Mouse (Mus musculus) megakaryocyte, adult 5-6 weeks (primary cell): ENCODE measurements around the gene Treml2. TPM values are rescaled to one million over a fixed set of nuclear protein-coding genes. Genes with fewer than 3 reads are reported as not detected.
A peak's percentile ranks its signal among the peaks of the same experiment; 100 is the strongest.

Source experiments
- ATAC-seq: 2 replicates; pipeline ENCODE4 v1.8.0; 2016; ENCODE audit warnings: mild to moderate bottlenecking, inconsistent platforms; ENCODE audit not compliant: poor library complexity, severe bottlenecking
- total RNA-seq, 2 experiments: library from RNA; stranded (forward) in 1 of 2; stranded (reverse) in 1 of 2; fragments of 153-499, 151-499 nt in 1 of 2; fragments of 221-1000, 200-1000 nt in 1 of 2; gene quantifications; 2 replicates each; pipeline versions ENCODE4 v1.2.3 to v1.2.4; 2015 to 2017

The Treml2 gene
- total RNA-seq, 2 experiments from 2014 or later: 45.3 to 48.1 TPM

GRCm38 (mm10) chr17:48287276-48287675 is 12.0 kb upstream of the Treml2 start:
- ATAC-seq: peak; percentile 24; the same call in 1 of the 2 replicates

DNA sequence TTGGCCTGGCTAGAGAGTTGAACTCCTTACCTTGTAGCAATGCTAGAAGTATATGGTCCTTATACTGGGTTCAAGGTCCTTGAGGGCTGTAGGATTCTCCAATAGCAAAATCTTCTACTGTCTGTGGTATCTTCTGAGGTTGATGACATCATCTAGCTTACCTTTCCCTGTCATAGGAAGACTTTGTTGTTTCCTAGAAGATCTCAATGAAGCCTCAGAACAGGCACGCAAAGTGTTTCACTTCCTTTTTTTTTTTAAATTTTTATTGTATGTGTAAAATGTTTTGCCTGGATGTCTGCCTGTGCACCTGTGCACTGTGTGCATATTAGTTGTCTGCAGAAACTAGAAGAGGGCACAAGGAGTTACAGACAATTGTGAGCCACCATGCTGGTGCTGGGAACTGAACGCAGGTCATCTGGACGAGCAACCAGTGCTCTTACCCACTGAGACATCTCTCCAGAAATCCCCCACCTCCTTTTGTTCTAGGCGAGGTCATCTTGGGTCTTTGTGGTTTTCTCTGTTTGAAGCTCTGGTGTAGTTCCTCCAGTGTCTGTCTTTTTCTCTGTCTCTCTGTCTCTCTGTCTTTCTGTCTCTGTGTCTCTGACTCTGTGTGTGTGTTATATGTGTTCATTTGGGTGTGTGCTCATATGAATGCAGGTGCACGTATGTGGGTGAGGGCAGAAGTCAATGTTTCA is 5.7 kb upstream of the Treml2 start:
- peak; percentile 45 for ATAC-seq

- 0 out of 2 replicates have a peak, but pooled peaks have one; percentile 2 for ATAC-seq
Measured at GRCm38 (mm10) chr17:48299756-48300155, 458 bp downstream of the Treml2 start.

DNA sequence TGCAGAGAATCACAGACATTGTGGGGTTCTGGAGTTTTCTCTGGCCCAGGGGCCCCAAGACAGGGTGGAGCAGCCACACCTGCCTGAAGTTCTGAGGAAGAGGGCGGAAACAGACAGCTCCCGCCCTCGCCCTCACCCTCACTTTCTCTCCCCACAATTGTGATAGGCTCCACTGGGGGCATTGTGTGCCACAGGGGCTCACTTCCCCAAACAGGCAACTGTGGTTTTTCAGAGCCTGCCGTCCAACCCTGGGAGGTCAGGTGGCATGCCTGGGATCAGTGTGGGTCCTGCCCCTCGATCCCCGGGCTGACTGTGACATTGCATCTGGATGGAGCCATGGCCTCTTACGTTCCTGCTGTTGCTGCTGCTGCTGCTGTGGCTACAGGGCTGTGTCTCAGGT is 901 bp downstream of the Treml2 start:
- ATAC-seq: peak; percentile 84

- peak; percentile 71 for ATAC-seq
Measured at GRCm38 (mm10) chr17:48300861-48301260, 1.6 kb downstream of the Treml2 start.

GRCm38 (mm10) chr17:48301792-48302191 is 2.5 kb downstream of the Treml2 start:
- ATAC-seq: no peak

GRCm38 (mm10) chr17:48312124-48312523 is 12.8 kb downstream of the Treml2 start:
- no peak for ATAC-seq

DNA sequence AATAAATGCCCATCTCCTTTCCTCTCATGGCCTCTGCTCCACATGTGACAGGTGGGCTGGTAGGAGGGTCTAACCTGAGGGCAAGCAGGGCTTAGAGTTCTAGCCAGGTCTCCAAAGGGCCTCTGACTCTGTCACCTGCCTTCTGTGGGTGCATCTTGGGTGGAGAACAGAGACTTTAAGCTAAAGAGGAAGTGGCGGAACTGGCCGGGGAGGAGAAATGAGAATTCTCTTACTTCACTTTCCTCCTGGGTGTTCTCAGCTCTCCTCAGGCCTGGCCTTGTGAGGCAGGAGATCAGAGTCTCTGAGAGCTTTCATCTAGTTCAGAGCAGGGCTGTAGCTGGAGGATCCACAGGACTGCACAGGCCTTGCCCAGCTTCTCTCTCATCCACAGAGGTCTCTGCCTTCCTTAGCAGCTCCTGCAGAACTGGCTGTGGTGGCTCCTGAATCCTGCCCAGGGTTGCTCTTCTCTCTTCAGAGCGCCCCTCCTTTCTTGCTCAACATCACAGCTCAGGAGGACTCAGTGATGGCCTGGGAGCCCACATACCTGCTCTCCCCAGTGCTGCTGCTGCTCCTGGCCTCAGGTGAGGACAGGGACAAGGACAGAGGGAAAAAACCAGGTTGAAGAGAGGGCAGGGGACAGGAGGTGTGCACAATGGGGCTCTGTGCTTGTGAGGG is 16.7 kb downstream of the Treml2 start, which contains the start of gene B430306N03Rik:
TSS of gene B430306N03Rik (plus strand) at position 237 of the 675 bp plus-strand sequence.
- ATAC-seq: peak; percentile 84

DNA sequence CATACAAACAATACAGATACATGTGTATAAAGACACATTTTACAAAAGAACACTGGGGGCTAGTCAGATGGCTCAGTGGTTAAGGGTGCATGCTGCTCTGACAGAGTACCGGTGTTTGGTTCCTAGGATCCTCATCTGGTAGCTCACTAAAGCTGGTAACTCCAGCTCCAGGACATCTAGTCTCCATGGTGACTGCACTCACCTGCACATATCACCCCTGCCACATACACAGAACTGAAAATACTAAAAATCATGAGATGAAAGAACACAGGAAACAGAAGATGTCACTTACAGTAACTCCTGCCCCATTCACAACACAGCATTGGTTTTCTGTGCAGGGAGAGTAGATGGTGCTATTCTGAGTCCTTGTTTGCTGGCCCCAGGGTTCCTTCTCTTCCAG is 19.4 kb downstream of the Treml2 start:
- ATAC-seq: no peak

GRCm38 (mm10) chr17:48321279-48321678 is 22.0 kb downstream of the Treml2 start:
- no peak for ATAC-seq

DNA sequence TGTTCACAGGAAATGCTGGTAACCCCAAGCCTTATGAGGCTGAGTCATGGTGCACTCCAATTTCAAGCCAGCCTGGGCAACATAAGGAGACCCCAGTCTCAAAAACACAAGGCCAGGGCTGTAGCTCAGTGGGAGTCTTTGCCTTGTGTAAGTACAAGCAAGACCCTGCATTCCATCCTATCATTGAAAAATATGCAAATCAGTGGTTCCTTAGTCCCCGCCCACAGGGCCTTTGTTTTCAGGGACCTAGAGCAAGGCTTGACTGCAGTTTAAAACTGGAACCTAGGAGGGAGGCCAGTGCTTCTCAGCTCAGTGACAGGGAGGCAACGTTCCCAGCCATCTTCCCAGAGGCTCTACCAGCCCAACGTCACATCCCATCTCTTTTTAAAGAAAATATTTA is 23.9 kb downstream of the Treml2 start:
- ATAC-seq: no peak

DNA sequence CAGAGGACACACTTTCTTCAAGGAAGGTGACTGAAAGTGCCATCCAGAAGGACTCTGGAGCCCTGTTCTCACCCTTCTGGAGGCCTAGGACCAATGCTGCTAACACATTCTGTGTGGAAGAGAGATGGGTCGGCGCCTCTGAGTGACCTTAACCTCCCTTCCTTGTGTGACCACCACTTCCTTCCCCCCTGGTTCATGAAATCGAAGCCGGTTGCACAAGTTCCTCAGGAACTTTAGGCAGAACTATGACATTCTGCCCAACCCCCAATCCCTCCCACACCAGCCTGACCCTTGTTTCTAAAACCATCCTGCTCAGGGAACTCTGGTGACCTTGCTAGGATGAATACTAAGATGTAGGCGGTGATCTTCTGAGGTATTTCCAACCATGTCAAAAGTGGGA is 25.0 kb downstream of the Treml2 start:
- ATAC-seq: peak; percentile 86

GRCm38 (mm10) chr17:48325093-48325492 is 25.8 kb downstream of the Treml2 start:
- ATAC-seq: no peak

DNA sequence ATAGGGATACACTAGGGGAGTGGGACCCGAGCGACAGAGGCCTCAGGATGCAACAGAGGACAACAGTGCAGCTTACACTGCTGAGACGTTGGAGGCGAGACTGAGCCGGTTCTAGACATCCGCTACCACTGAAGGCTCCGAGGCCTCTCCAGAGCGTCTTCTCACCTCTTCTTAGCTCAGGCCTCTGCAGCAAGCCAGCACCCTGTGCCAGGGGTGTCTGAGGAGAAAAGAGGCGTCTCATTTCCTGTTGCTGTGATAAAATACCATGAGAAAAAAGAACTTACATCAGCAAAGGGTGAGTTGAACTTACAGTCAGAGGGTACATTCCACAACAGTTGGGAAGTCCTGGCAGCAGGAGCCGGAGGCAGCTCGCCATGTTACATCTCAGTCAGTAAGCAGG is 26.3 kb downstream of the Treml2 start:
- ATAC-seq: peak; percentile 23; the same call in 1 of the 2 replicates

DNA sequence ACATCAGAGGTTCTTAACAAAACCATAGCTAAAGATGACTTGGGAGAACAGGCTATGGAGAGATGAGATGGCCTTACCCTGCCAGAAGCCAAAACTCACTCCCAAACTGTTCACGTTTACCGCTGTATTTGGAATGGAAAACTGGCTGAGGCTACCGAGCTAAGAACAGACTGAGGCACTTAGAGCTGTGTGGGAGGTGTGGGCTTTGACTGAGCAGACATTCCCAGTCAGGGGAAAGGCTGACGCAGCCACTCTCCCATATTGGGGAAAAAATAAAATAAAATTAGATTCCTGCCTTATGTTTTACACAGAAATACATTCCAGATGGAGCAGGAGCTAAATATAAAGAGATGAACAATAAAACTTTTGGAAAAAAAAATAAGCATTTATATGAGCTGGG is 27.4 kb downstream of the Treml2 start:
- ATAC-seq: no peak

- ATAC-seq: no peak
Measured at GRCm38 (mm10) chr17:48332524-48332923, 33.2 kb downstream of the Treml2 start.

DNA sequence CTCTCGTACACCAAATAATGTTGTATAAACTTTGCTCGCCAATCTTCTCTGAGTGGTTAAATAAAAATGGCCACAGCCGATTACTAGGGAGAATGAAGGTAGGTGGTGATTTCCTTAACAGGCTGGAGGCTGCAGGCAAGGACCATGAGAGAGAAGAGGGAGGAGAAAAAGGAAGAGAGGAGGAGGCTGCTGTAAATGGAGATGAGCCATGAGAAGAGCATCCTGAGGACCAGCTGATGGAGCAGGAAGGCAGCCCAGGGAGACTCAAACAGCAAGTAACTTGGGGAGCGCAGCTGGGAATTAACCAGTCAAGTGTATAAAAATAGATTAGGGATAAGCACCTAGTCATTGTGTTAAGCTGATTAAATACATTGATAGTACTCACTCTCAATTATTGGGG is 34.9 kb downstream of the Treml2 start:
- no peak for ATAC-seq

- ATAC-seq: peak; percentile 98
Measured at GRCm38 (mm10) chr17:48336857-48337256, 37.6 kb downstream of the Treml2 start.

- ATAC-seq: no peak
Measured at GRCm38 (mm10) chr17:48340267-48340666, 41.0 kb downstream of the Treml2 start.

DNA sequence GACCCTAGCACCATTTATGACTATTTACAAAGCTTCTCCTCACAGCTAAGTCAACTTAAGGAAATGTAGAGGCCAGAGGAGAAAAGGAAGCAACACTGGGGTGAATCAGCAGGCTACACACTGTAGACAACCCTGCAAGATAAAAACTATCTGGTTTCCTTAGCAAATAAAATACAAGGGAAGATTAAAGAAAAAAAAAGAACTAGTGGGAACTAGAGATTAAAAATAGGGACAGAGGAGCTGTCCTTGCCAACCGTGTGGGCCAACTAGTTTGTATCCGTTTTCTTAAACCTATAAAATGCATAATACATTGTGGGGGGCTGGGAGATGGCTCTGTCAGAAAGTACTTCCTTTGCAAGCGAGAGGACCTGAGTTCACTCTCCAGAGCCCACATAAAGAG is 42.6 kb downstream of the Treml2 start:
- no peak for ATAC-seq

DNA sequence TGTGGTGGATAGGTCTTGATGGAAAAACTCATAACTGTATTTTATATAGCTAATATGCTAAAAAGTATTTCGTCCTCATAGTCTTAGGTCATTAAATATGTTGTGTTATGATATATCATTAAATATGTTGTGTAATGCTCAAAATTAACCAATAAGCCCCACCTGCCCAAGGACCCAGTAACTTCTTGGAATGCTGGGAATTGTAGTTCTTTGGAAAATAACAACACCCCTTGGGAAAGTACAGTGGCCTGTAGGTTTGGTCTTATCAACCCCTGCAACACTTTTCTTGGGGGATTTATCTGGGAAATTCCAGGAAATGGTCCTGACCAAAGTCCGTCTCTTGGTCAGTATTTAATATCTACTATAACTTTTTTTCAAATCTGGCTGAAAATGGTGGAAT is 43.8 kb downstream of the Treml2 start:
- ATAC-seq: no peak

GRCm38 (mm10) chr17:48345824-48346223 is 46.5 kb downstream of the Treml2 start:
- no peak for ATAC-seq
